Mouse (Mus musculus) erythroblast, embryonic 14.5 days (primary cell): ENCODE measurements around the gene Col5a1.

Experiments used
- GATA1 ChIP-seq: IDR thresholded peaks from 2 replicates; pipeline ENCODE4 v1.6.1; 2012; ENCODE audit warnings: low read length, inconsistent platforms, mixed read lengths
- TAL1 ChIP-seq: IDR thresholded peaks from 3 replicates; pipeline ENCODE4 v1.6.1; 2012; ENCODE audit warnings: low read length, inconsistent platforms, mixed read lengths

DNA sequence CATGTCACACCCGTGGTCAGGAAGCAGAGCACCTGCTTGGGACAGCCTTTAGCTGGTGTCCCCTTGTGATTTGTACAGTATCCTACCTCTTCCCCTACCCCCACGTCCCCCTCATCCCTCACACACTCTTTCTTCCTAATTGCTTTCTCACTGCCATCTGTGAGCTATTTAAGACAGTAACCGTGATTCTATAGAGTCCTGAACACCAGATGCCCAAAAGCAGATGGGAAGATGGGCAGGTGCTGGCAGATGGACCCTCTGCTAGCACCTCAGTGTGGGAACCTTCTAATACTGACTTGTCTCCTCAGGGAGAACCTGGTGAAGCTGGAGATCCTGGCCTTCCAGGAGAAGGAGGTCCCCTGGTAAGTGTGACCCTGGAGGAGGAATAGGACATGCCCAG is 126.1 kb downstream of the Col5a1 start:
- no peak for TF ChIP-seq TAL1
- no peak for TF ChIP-seq GATA1
